Mouse (Mus musculus) heart, embryonic 11.5 days (tissue): ENCODE measurements around the gene Gna12. TPM values are rescaled to one million over a fixed set of nuclear protein-coding genes. Genes with fewer than 3 reads are reported as not detected.

Source experiments
- ATAC-seq: fragments of 200-750 bp; cut with Nextera tagmentation; replicated peaks from 2 replicates; pipeline ENCODE4 v1.8.0; 2017; ENCODE audit warnings: moderate library complexity; ENCODE audit not compliant: insufficient number of reproducible peaks, low FRiP score, low TSS enrichment
- H3K27ac ChIP-seq: fragments of 300-500 bp; sonication (generic); 2 replicates; pipeline ENCODE4 v1.5.1; 2014; ENCODE audit warnings: mild to moderate bottlenecking, low read depth, low read length
- H3K27me3 ChIP-seq: fragments of 300-500 bp; sonication (generic); 2 replicates; pipeline ENCODE4 v1.6.1; 2014; ENCODE audit warnings: mild to moderate bottlenecking, low read length, mixed read lengths; ENCODE audit not compliant: control insufficient read depth, insufficient read depth
- H3K36me3 ChIP-seq: fragments of 300-500 bp; sonication (generic); 2 replicates; pipeline ENCODE4 v1.6.1; 2014; ENCODE audit warnings: mild to moderate bottlenecking, low read length, moderate library complexity, mixed read lengths; ENCODE audit not compliant: control insufficient read depth, insufficient read depth
- H3K4me1 ChIP-seq: fragments of 300-500 bp; sonication (generic); 2 replicates; pipeline ENCODE4 v1.6.1; 2014; ENCODE audit warnings: low read length; ENCODE audit not compliant: control insufficient read depth, insufficient read depth
- H3K4me2 ChIP-seq: fragments of 300-500 bp; sonication (generic); 2 replicates; pipeline ENCODE4 v1.6.1; 2014; ENCODE audit warnings: mild to moderate bottlenecking, moderate library complexity
- H3K4me3 ChIP-seq: fragments of 300-500 bp; sonication (generic); 2 replicates; pipeline ENCODE4 v1.5.1; 2014; ENCODE audit warnings: low read depth, low read length
- H3K9ac ChIP-seq: fragments of 300-500 bp; sonication (generic); 2 replicates; pipeline ENCODE4 v1.6.1; 2014; ENCODE audit warnings: mild to moderate bottlenecking, low read depth, low read length, moderate library complexity
- H3K9me3 ChIP-seq: fragments of 300-500 bp; sonication (generic); replicated peaks from 2 replicates; pipeline ENCODE4 v1.6.1; 2016; ENCODE audit warnings: low read length; ENCODE audit not compliant: control insufficient read depth
- WGBS: fragments of 180-500 bp; shearing (Covaris S2); extraction: QIAGEN DNeasy Blood & Tissue Kit; methylation state at CpG from one replicate; pipeline ENCODE4 v1.1.7; 2014; ENCODE audit not compliant: insufficient replicate concordance; 5-methylcytosine and 5-hydroxymethylcytosine counted together
- polyA plus RNA-seq: library from polyadenylated mRNA; unstranded; fragments of >200 nt; fragmentation: Nextera tagmentation; extraction: Ambion mirVana; gene quantifications from 2 replicates; pipeline ENCODE4 v1.2.1, GENCODE M21; 2014

Gene Gna12
- polyA plus RNA-seq, 1 experiment from 2014 or later, result 33.1 TPM

DNA sequence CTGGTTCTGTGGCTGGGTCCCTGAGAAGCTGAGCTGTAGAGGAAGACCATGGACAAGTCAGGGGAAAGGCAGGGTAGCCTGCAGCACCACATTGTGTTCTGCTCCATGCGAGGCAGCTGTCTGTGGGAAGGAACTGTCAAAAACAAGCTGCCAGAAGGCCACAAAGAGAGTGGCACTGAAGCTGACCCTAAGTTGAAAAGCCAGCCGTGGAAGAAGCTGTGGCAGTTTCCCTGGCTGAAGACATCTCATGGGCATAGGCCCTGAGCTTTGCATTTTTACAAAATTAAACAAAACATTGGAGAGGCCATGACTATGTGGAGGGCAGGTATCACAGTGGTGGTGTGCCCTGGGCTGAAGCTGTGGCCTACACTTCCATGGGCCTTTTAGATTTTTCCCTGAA, 31.0 kb downstream of the Gna12 start:
- H3K9ac ChIP-seq, result no peak overlapping the region

DNA sequence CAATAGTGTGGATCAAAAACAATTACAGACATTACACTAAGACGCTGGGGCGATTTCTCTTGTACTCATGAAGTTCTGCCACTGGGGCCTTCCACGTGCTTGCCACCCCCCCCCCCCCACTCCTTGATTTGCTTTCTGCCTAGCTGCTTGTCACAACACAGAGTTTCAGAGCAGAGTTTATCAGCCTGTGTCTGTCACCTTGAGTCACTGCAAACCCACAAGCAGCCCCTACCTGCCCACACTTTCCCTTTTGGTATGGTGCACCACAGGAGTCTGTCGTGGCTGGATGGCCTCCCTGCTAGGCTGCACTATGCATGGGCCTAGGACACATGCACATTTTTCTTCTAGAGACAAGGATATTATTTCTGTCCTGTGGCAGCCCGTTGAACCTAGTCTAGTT, 31.5 kb downstream of the Gna12 start:
- H3K27ac ChIP-seq, result 0 out of 2 replicates have a peak overlapping the region, but pooled peaks have one; percentile 10
- WGBS, result 38% methylated on average over 5 of the region's 5 CpGs
- H3K4me1 ChIP-seq, result peaks cover 45% of the 10 kb centered on the region

More for the DNA sequence above, 31.0 kb downstream of the Gna12 start:
- 52% methylated on average over 2 of the region's 2 CpGs for WGBS
- ATAC-seq, result no peak
- Histone ChIP-seq H3K4me2 (no peak overlapping the region), H3K27me3 (no peaks in the 10 kb centered on the region), H3K4me1 (peaks cover 45% of the 10 kb centered on the region), H3K27ac (0 out of 2 replicates have a peak overlapping the region, but pooled peaks have one; percentile 10), H3K36me3 (no peaks in the 10 kb centered on the region), H3K9me3 (no peaks in the 10 kb centered on the region), H3K4me3 (no peak overlapping the region)

DNA sequence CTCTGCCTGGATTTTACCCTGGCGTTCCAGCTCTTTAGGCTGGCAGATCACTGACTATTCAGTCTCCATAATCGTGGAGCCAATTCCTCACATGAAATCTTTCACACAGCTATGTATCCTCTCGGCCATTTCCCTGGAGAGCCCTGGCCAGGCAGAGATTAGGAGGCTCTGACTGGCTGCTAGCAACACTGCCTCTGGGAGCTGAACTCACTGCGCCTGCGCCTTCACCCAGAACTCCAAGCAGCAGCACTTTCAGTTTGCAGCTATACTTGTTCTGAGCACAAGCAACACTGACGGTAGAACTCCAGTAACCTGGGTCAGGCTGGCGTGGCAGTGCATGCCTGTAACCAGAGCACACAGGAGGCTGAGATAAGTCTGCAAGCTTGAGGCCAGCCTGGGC, 32.1 kb downstream of the Gna12 start:
- no peak for ATAC-seq
- H3K27ac ChIP-seq, result peak overlapping the region; percentile 66
- WGBS, result 47% methylated on average over 7 of the region's 7 CpGs
- peaks cover 43% of the 10 kb centered on the region for H3K4me1 ChIP-seq
- H3K4me3 ChIP-seq, result no peak overlapping the region
- H3K36me3 ChIP-seq, result no peaks in the 10 kb centered on the region
- H3K27me3 ChIP-seq, result no peaks in the 10 kb centered on the region
- peak overlapping the region; percentile 52; the same call in 1 of the 2 replicates for H3K9ac ChIP-seq
- H3K9me3 ChIP-seq, result no peaks in the 10 kb centered on the region
- H3K4me2 ChIP-seq, result peak overlapping the region; percentile 51

More for the DNA sequence above, 31.5 kb downstream of the Gna12 start:
- Histone ChIP-seq H3K4me3 (no peak overlapping the region), H3K27me3 (no peaks in the 10 kb centered on the region), H3K4me2 (no peak overlapping the region; the same call in 1 of the 2 replicates), H3K9me3 (no peaks in the 10 kb centered on the region), H3K9ac (no peak overlapping the region), H3K36me3 (no peaks in the 10 kb centered on the region)
- ATAC-seq, result no peak

DNA sequence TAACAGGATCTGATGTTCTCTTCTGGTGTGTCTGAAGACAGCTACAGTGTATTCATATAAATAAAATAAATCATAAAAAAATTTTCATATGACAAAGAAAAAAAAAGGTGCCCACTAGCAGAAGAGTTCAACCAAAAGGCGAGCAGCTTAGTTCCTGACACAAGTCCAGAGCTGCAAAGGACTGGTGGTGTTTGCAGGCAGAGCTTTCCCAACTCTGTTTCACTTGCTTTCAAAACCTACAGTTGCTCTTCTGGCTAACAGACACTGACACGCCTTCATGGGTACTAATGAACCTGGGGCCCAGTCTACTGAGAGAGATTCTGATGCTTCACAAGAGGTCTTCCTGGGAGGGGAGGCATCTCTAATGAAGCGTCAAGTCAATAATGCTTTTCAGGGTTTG, 34.2 kb downstream of the Gna12 start:
- Histone ChIP-seq H3K27me3 (no peaks in the 10 kb centered on the region), H3K4me2 (no peak overlapping the region), H3K27ac (no peak overlapping the region), H3K9ac (no peak overlapping the region), H3K4me1 (peaks cover 57% of the 10 kb centered on the region), H3K9me3 (no peaks in the 10 kb centered on the region), H3K36me3 (no peaks in the 10 kb centered on the region), H3K4me3 (no peak overlapping the region)
- WGBS, result 74% methylated on average over 3 of the region's 3 CpGs
- ATAC-seq, result no peak

DNA sequence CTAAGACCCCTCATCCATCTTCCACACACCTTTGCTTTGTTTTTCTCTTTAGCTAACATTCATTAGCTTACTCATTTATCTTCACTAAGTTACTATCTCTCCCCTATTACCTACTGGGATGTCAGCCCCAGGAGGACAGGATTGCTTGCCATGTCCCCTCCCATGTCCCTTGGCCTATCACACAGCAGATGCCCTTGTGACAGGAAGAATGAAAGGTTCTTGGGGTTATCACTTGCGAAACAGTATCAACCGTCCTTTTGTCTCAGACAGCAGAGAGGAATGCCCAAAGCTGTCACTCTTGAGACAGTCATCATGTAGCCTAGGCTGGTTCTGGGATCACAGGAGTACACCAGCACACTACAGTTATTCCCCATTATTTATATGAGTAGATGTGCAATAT, 35.1 kb downstream of the Gna12 start:
- no peak for ATAC-seq
- no peaks in the 10 kb centered on the region for H3K9me3 ChIP-seq
- H3K9ac ChIP-seq, result 0 out of 2 replicates have a peak overlapping the region, but pooled peaks have one; percentile 34
- peak overlapping the region; percentile 77 for H3K27ac ChIP-seq
- H3K4me3 ChIP-seq, result no peak overlapping the region
- H3K4me2 ChIP-seq, result no peak overlapping the region
- no peaks in the 10 kb centered on the region for H3K36me3 ChIP-seq
- H3K4me1 ChIP-seq, result peaks cover 62% of the 10 kb centered on the region
- H3K27me3 ChIP-seq, result no peaks in the 10 kb centered on the region
- 6% methylated on average over 2 of the region's 2 CpGs for WGBS

DNA sequence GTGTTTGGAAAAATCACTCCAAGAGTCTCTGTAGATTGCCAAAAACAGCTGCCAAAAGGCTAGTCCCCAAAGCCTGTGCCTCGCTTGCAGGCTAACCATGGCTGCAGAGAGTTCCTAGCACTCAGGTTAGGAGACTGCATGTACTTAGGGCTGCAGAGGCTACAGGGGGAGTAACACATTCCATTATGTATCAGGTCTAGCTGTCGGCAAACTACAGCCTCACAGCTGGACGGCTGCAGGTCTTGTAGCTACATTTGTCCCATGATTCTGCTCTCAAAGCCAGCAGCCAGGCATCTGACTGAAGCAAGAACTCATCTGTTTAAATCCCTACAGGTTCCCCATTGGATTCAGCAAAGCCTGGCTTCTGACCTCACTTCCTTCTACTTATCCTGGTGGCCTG, 35.5 kb downstream of the Gna12 start:
- Histone ChIP-seq H3K4me2 (peak overlapping the region; percentile 25; the same call in 1 of the 2 replicates), H3K9ac (no peak overlapping the region), H3K4me3 (no peak overlapping the region), H3K4me1 (peaks cover 64% of the 10 kb centered on the region), H3K36me3 (no peaks in the 10 kb centered on the region), H3K9me3 (no peaks in the 10 kb centered on the region), H3K27ac (peak overlapping the region; percentile 77), H3K27me3 (no peaks in the 10 kb centered on the region)
- no peak for ATAC-seq
- WGBS, result 20% methylated on average over 3 of the region's 3 CpGs

DNA sequence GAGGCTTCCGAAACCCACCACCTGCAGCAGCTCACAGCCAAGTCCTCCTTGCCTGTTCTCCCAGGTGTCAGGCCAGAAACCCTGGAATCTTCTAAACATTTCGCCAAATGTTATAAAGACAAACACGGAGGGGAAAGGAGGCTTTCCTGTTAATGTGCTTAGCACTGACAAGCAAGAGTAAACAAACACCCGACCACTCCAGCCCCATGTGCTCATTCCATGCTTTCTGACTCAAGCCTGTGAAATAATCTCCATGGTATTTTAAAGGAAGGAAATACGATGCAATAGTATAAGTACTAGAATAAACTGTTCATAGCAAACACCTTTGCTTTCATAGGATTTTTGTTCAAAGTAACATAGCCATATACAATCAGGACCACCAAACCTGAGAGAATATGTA, 38.0 kb downstream of the Gna12 start:
- no peak overlapping the region for H3K9ac ChIP-seq
- H3K9me3 ChIP-seq, result no peaks in the 10 kb centered on the region
- H3K27ac ChIP-seq, result no peak overlapping the region
- no peak for ATAC-seq
- no peaks in the 10 kb centered on the region for H3K36me3 ChIP-seq
- WGBS, result 43% methylated on average over 5 of the region's 5 CpGs
- no peak overlapping the region for H3K4me3 ChIP-seq
- H3K4me1 ChIP-seq, result peaks cover 49% of the 10 kb centered on the region
- no peak overlapping the region for H3K4me2 ChIP-seq
- no peaks in the 10 kb centered on the region for H3K27me3 ChIP-seq

DNA sequence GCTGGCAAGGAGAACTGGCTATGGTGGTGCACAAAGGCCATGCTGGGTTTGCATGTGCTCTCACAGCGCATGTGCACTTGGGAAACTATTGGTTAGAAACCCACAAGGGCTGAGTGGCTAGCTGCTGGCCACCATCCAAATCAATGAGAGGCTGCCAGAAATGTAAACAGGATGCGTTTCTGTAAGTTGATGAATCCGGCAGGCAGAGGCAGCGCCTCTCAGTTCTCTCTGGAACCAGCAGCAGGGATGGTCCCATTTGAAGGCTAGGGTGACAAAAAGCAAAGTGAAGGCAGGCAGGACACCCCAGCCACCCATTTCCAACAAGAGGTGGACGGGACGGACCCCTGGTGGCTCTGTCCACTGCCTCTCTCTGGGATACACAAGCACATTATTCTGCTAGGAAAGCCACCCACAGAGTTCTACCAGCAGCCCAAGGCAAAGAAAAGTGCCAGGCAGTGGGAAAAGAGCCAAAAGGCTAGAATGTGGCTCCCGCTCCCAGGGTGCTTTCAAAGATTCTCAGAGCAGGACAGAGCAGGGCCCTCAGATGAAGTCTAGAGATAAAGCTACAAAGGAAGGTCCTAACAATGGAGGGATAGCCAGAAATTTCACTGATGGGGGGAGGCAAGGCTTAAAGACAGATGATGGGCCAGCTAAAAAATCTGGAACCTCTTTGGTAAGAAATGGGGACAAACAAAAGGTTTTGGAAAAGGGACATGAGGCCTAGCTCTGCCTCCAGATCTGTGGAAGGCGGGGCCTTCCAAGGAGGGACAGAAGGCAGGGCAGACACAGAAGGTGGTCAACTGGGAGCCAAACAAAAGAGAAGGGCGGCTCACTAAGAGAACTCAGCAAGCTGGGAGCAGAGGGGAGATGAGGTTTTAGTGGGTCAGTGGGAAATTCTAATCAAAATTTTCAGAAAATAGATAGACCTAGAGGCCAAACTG, 39.0 kb downstream of the Gna12 start:
- no peak overlapping the region for H3K4me3 ChIP-seq
- no peaks in the 10 kb centered on the region for H3K36me3 ChIP-seq
- ATAC-seq, result no peak
- no peaks in the 10 kb centered on the region for H3K27me3 ChIP-seq
- 38% methylated on average over 9 of the region's 9 CpGs for WGBS
- peaks cover 52% of the 10 kb centered on the region for H3K4me1 ChIP-seq
- H3K27ac ChIP-seq, result peak overlapping the region; percentile 83
- no peak overlapping the region for H3K4me2 ChIP-seq
- H3K9me3 ChIP-seq, result no peaks in the 10 kb centered on the region
- H3K9ac ChIP-seq, result 0 out of 2 replicates have a peak overlapping the region, but pooled peaks have one; percentile 16
